Mouse (Mus musculus) effector memory CD4-positive, alpha-beta T cell, adult 5 months (primary cell): Measurements from ENCODE around the gene Gm10715. TPM values are rescaled to one million over a fixed set of nuclear protein-coding genes. Genes with fewer than 3 reads are reported as not detected.

Experiments
- polyA plus RNA-seq: library from polyadenylated mRNA; unstranded; fragments of 100-300 nt; shearing (Covaris generic); gene quantifications from one replicate; pipeline ENCODE4 v1.2.1, GENCODE M21; 2017

Gene Gm10715
- polyA plus RNA-seq: not detected

GRCm38 (mm10) chr9:3036577-3036976 is at the start of gene Gm10715:
TSS of gene Gm10715 (plus strand) at chr9:3036877.

DNA sequence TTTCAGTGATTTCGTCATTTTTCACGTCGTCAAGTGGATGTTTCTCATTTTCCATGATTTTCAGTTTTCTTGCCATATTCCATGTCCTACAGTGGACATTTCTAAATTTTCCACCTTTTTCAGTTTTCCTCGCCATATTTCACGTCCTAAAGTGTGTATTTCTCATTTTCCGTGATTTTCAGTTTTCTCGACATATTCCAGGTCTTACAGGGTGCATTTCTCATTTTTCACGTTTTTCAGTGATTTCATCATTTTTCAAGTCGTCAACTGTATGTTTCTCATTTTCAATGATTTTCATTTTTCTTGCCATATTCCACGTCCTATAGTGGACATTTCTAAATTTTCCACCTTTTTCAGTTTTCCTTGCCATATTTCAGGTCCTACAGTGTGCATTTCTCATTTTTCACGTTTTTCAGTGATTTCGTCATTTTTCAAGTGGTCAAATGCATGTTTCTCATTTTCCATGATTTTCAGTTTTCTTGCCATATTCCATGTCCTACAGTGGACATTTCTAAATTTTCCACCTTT is 36.2 kb upstream of the Gm10715 start, which contains the start of gene Gm10722:
TSS of gene Gm10722 (plus strand) at position 478 of the 528 bp plus-strand sequence.

GRCm38 (mm10) chr9:3002794-3003396 is 33.8 kb upstream of the Gm10715 start, which contains the start of gene Gm11168:
TSS of gene Gm11168 (plus strand) at chr9:3003346.

GRCm38 (mm10) chr9:3012733-3013279 is 23.9 kb upstream of the Gm10715 start, which contains the start of gene Gm10721:
TSS of gene Gm10721 (plus strand) at chr9:3013140.

DNA sequence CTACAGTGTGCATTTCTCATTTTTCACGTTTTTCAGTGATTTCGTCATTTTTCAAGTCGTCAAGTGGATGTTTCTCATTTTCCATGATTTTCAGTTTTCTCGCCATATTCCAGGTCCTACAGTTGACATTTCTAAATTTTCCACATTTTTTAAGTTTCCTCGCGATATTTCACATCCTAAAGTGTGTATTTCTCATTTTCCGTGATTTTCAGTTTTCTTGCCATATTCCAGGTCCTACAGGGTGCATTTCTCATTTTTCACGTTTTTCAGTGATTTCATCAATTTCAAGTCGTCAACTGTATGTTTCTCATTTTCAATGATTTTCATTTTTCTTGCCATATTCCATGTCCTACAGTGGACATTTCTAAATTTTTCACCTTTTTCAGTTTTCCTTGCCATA is 21.3 kb upstream of the Gm10715 start, which contains the start of gene Gm10720:
TSS of gene Gm10720 (plus strand) at position 301 of the 400 bp plus-strand sequence.

DNA sequence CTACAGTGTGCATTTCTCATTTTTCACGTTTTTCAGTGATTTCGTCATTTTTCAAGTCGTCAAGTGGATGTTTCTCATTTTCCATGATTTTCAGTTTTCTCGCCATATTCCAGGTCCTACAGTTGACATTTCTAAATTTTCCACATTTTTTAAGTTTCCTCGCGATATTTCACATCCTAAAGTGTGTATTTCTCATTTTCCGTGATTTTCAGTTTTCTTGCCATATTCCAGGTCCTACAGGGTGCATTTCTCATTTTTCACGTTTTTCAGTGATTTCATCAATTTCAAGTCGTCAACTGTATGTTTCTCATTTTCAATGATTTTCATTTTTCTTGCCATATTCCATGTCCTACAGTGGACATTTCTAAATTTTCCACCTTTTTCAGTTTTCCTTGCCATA is 19.6 kb upstream of the Gm10715 start, which contains the start of gene Gm10719:
TSS of gene Gm10719 (plus strand) at position 301 of the 400 bp plus-strand sequence.

GRCm38 (mm10) chr9:3023312-3023984 is 13.2 kb upstream of the Gm10715 start, which contains the start of gene Gm10718:
TSS of gene Gm10718 (plus strand) at chr9:3023547.

DNA sequence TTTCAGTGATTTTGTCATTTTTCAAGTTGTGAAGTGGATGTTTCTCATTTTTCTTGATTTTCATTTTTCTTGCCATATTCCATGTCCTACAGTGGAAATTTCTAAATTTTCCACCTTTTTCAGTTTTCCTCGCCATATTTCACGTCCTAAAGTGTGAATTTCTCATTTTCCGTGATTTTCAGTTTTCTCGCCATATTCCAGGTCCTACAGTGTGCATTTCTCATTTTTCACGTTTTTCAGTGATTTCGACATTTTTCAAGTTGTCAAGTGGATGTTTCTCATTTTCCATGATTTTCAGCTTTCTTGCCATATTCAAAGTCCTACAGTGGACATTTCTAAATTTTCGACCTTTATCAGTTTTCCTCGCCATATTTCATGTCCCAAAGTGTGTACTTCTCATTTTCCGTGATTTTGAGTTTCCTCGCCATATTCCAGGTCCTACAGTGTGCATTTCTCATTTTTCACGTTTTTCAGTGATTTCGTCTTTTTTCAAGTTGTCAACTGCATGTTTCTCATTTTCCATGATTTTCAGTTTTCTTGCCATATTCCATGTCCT is 11.7 kb upstream of the Gm10715 start, which contains the start of gene Gm10717:
TSS of gene Gm10717 (plus strand) at position 506 of the 556 bp plus-strand sequence.

GRCm38 (mm10) chr9:3034299-3034698 is 2.4 kb upstream of the Gm10715 start, which contains the start of gene Gm17535:
TSS of gene Gm17535 (plus strand) at chr9:3034599.

Other genes with a start within 250 kb of the Gm10715 start
- 2.1 TPM for gene Gm10722, start 36.0 kb upstream of the Gm10715 start, polyA plus RNA-seq
- gene Gm11168, start 33.5 kb upstream of the Gm10715 start, polyA plus RNA-seq: 16.8 TPM
- gene Gm10721, start 23.7 kb upstream of the Gm10715 start, polyA plus RNA-seq: not detected
- gene Gm10720, start 21.2 kb upstream of the Gm10715 start, polyA plus RNA-seq: 2.4 TPM
- gene Gm10719, start 19.5 kb upstream of the Gm10715 start, polyA plus RNA-seq: 11.4 TPM
- 12.6 TPM for gene Gm10718, start 13.3 kb upstream of the Gm10715 start, polyA plus RNA-seq
- gene Gm10717, start 11.5 kb upstream of the Gm10715 start, polyA plus RNA-seq: 41.5 TPM
- 1.6 TPM for gene Gm17535, start 2.3 kb upstream of the Gm10715 start, polyA plus RNA-seq